Mouse (Mus musculus) heart, postnatal 0 days (tissue): ENCODE results near the gene As3mt. TPM values are rescaled to one million over a fixed set of nuclear protein-coding genes. Genes with fewer than 3 reads are reported as not detected.
"Not testable (repeated sequence)": the region's sequence is repeated elsewhere in the genome, so short reads cannot be mapped to it uniquely, and the experiment has no call there.

Experiments used
- ATAC-seq: fragments of 200-750 bp; cut with Nextera tagmentation; 2 replicates; pipeline ENCODE4 v1.8.0; 2017; ENCODE audit warnings: low read depth, moderate number of reproducible peaks, moderate library complexity; ENCODE audit not compliant: insufficient read depth
- DNase-seq: peaks from one replicate; pipeline ENCODE4 v3.0.0-alpha.2; 2016; ENCODE audit warnings: low spot score
- H3K27ac ChIP-seq: fragments of 300-500 bp; sonication (generic); 2 replicates; pipeline ENCODE4 v1.5.1; 2014; ENCODE audit warnings: low read depth, mild to moderate bottlenecking
- H3K27me3 ChIP-seq: fragments of 300-500 bp; sonication (generic); 2 replicates; pipeline ENCODE4 v1.6.1; 2014; ENCODE audit warnings: low read length, mixed read lengths; ENCODE audit not compliant: control insufficient read depth, insufficient read depth
- H3K36me3 ChIP-seq: fragments of 300-500 bp; sonication (generic); replicated peaks from 2 replicates; pipeline ENCODE4 v1.6.1; 2014; ENCODE audit warnings: low read length, mixed read lengths; ENCODE audit not compliant: control insufficient read depth, insufficient read depth
- H3K4me1 ChIP-seq: fragments of 300-500 bp; sonication (generic); 2 replicates; pipeline ENCODE4 v1.6.1; 2014; ENCODE audit warnings: antibody characterized with exemption; ENCODE audit not compliant: control insufficient read depth, insufficient read depth
- H3K4me2 ChIP-seq: fragments of 300-500 bp; sonication (generic); 2 replicates; pipeline ENCODE4 v1.6.1; 2014; ENCODE audit warnings: low read depth, mild to moderate bottlenecking, low read length, moderate library complexity
- H3K4me3 ChIP-seq: fragments of 300-500 bp; sonication (generic); 2 replicates; pipeline ENCODE4 v1.5.1; 2014; ENCODE audit warnings: low read depth, low read length
- H3K9ac ChIP-seq: fragments of 300-500 bp; sonication (generic); replicated peaks from 2 replicates; pipeline ENCODE4 v1.6.1; 2014; ENCODE audit warnings: low read depth, low read length, mixed read lengths
- H3K9me3 ChIP-seq: fragments of 300-500 bp; sonication (generic); replicated peaks from 2 replicates; pipeline ENCODE4 v1.6.1; 2016; ENCODE audit warnings: low read length; ENCODE audit not compliant: control insufficient read depth
- CTCF ChIP-seq: IDR thresholded peaks from 2 replicates; pipeline ENCODE4 v1.5.1; 2016; ENCODE audit warnings: antibody characterized with exemption, control low read depth, low read depth
- EP300 ChIP-seq: IDR thresholded peaks from 2 replicates; pipeline ENCODE4 v1.6.1; 2016; ENCODE audit warnings: antibody characterized with exemption, low read depth
- WGBS: fragments of 180-500 bp; shearing (Covaris S2); extraction: QIAGEN DNeasy Blood & Tissue Kit; methylation state at CpG from one replicate; pipeline ENCODE4 v1.1.7; 2014; 5-methylcytosine and 5-hydroxymethylcytosine counted together
- polyA plus RNA-seq: library from polyadenylated mRNA; unstranded; fragments of >200 nt; fragmentation: Nextera tagmentation; extraction: Ambion mirVana; gene quantifications from 2 replicates; pipeline ENCODE4 v1.2.1, GENCODE M21; 2015
- total RNA-seq: library from RNA; depleted of rRNA; stranded (reverse); fragments of >200 nt; gene quantifications from 2 replicates; pipeline ENCODE4 v1.2.3, GENCODE M21; 2014; ENCODE audit warnings: low replicate concordance

Gene As3mt
- total and polyA plus RNA-seq, 2 experiments from 2014 or later: 24.1 to 61.7 TPM

DNA sequence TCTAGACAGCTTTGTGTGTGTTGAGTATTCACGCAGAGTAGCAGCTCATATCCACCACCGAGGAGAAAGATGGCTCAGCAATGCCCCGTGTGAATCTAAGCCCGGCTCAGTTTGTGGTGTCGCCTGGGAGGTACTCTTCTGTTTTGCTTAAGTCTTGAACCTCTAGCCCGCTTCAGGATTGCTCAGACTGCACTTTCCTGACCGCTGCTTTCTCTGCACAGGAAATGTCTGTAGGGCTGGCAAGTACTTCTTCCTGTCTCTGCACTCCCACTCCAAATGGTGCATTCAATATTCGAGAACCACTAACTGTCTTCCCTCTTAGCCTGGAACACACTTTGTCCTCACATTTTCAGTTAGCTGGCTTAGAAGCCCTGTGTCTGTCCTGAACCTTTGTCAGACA is 51.8 kb downstream of the As3mt start:
- ATAC-seq (no peak), DNase-seq (no peak)
- H3K9ac ChIP-seq: no peak overlapping the region
- no peak overlapping the region for H3K4me3 ChIP-seq
- H3K4me2 ChIP-seq: no peak overlapping the region
- no peaks in the 10 kb centered on the region for H3K36me3 ChIP-seq
- TF ChIP-seq CTCF: no peak
- TF ChIP-seq EP300: no peak
- 54% methylated on average over 8 of the region's 8 CpGs for WGBS
- H3K27me3 ChIP-seq: peaks cover 13% of the 10 kb centered on the region
- H3K9me3 ChIP-seq: no peaks in the 10 kb centered on the region
- H3K4me1 ChIP-seq: peaks cover 17% of the 10 kb centered on the region
- H3K27ac ChIP-seq: no peak overlapping the region

DNA sequence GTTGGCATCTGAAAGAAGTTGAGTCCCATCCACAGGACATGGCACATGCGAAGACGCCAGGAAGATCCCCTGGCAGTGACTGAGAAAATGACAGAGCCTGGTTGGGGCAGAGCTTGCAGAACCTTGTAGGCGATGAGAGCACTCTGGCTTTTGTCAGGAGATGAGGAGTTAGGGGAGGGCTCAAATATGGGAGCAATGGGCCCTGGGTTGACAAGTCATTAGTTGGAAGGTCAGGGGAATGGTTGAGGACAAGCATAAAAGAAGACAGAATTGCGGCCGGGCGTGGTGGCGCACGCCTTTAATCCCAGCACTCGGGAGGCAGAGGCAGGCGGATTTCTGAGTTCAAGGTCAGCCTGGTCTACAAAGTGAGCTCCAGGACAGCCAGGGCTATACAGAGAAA is 52.7 kb downstream of the As3mt start:
- not testable (repeated sequence) for H3K4me2 ChIP-seq, ATAC-seq, H3K36me3 ChIP-seq, H3K9me3 ChIP-seq, H3K9ac ChIP-seq, DNase-seq, H3K4me3 ChIP-seq, H3K27ac ChIP-seq
- Histone ChIP-seq H3K4me1 (peaks cover 19% of the 10 kb centered on the region), H3K27me3 (peaks cover 11% of the 10 kb centered on the region)
- 82% methylated on average over 10 of the region's 10 CpGs for WGBS

DNA sequence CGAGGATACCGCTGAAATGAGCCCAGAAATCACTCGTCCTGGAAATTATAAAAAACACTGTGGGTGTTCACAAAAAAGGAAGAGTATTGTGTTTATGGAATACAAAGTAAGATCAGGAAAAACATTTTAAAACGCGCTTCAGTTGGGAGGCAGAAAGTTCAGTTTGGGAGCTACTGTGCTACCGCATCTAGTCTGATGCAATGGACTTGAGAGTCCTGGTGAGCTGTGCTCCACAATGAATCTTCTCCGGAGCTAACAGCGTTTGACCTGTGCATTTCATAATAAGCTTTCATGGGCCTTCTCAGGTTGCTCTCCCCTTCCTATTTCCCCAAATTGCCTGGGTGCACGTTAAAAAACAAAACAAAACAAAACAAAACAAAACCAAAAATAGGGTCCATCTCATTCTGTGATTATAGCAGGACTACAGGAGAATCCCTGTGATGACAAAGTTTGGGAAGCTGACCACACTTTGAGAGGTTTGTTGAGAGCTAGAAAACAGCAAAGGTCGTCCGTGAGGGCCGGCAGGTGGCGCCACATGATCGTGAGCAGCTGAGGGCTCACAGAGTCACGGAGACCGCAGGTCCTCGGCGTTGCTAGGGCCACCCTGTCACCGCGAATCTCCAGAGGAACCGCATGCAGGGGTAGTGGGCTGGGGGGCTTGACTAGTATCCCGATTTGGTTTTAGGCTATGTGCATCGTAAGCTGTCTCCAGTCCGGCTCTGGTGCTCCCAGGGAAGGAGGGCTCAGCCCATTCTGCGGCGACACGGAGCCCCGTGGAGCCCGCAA is 53.3 kb downstream of the As3mt start:
- Histone ChIP-seq H3K4me1 (peaks cover 19% of the 10 kb centered on the region), H3K9ac (0 out of 2 replicates have a peak overlapping the region, but pooled peaks have one; percentile 18), H3K27me3 (peaks cover 8% of the 10 kb centered on the region), H3K36me3 (no peaks in the 10 kb centered on the region), H3K9me3 (no peaks in the 10 kb centered on the region), H3K4me2 (peak overlapping the region; percentile 81), H3K4me3 (peak overlapping the region; percentile 96), H3K27ac (peak overlapping the region; percentile 73)
- ATAC-seq: peak; percentile 73
- 19% methylated on average over 29 of the region's 29 CpGs for WGBS
- peak; percentile 81 for DNase-seq
- TF ChIP-seq CTCF: peak; percentile 95
- TF ChIP-seq EP300: no peak

- Histone ChIP-seq H3K36me3 (no peaks in the 10 kb centered on the region), H3K27me3 (peaks cover 8% of the 10 kb centered on the region), H3K4me2 (peak within 1 kb of the TSS; percentile 81), H3K27ac (peak within 1 kb of the TSS; percentile 73), H3K9me3 (no peaks in the 10 kb centered on the region), H3K4me3 (peak within 1 kb of the TSS; percentile 96), H3K9ac (peak within 1 kb of the TSS; percentile 75), H3K4me1 (peaks cover 19% of the 10 kb centered on the region)
- ATAC-seq (peak; percentile 97), DNase-seq (peak; percentile 100)
- peak; percentile 2; the same call in 1 of the 2 replicates for TF ChIP-seq CTCF
- TF ChIP-seq EP300: no peak
- under 1% methylated on average over 55 of the region's 59 CpGs for WGBS
Measured at GRCm38 (mm10) chr19:46761247-46761946, 54.1 kb downstream of the As3mt start, which contains the start of gene Cnnm2. TSS of gene Cnnm2 (plus strand) at chr19:46761596.

GRCm38 (mm10) chr19:46761971-46762290 is 54.7 kb downstream of the As3mt start:
- ATAC-seq: no peak
- H3K36me3 ChIP-seq: no peaks in the 10 kb centered on the region
- H3K27me3 ChIP-seq: peaks cover 8% of the 10 kb centered on the region
- H3K4me1 ChIP-seq: peaks cover 19% of the 10 kb centered on the region
- no peak for TF ChIP-seq EP300
- no peak for TF ChIP-seq CTCF
- DNase-seq: no peak
- peak overlapping the region; percentile 81 for H3K4me2 ChIP-seq
- WGBS: under 1% methylated on average over 34 of the region's 36 CpGs
- H3K27ac ChIP-seq: peak overlapping the region; percentile 71
- peak overlapping the region; percentile 96 for H3K4me3 ChIP-seq
- no peaks in the 10 kb centered on the region for H3K9me3 ChIP-seq
- peak overlapping the region; percentile 75 for H3K9ac ChIP-seq
